Mouse (Mus musculus): ENCODE measurements around the gene Vmn1r167. TPM values are rescaled to one million over a fixed set of nuclear protein-coding genes. Genes with fewer than 3 reads are reported as not detected.
"Not testable (repeated sequence)": the region's sequence is repeated elsewhere in the genome, so short reads cannot be mapped to it uniquely, and the experiment has no call there.

The Vmn1r167 gene
- not detected in 2 replicates for polyA plus RNA-seq (2015; fragmentation: Nextera tagmentation; extraction: Ambion mirVana)

- WGBS = 92% methylated on average over 2 of the region's 2 CpGs
- ATAC-seq (ENCODE audit: low FRiP score, low TSS enrichment); H3K27ac ChIP-seq (ENCODE audit: low read length): not testable (repeated sequence)
These were observed at the start of gene Vmn1r167 for GRCm38 (mm10) chr7:23507106-23507505. TSS of gene Vmn1r167 (minus strand) at chr7:23507206.

GRCm38 (mm10) chr7:23539432-23539831 lies 32.4 kb upstream of the Vmn1r167 start, which contains the start of gene Vmn1r168:
TSS of gene Vmn1r168 (plus strand) at chr7:23539732.
- ATAC-seq (ENCODE audit: low FRiP score, low TSS enrichment); H3K4me2 ChIP-seq (replicated peaks; ENCODE audit: low read depth, low read length); H3K4me3 ChIP-seq (ENCODE audit: low read length); H3K9ac ChIP-seq (replicated peaks; ENCODE audit: low read length); H3K4me1 ChIP-seq (ENCODE audit: insufficient read depth, low read length); H3K27ac ChIP-seq (ENCODE audit: low read length); H3K36me3 ChIP-seq (ENCODE audit: insufficient read depth, low read length); H3K27me3 ChIP-seq (ENCODE audit: insufficient read depth, low read length); H3K9me3 ChIP-seq (ENCODE audit: low read length): not testable (repeated sequence)
- no CpG with 5 or more reads among the region's 1 CpGs for WGBS

More at GRCm38 (mm10) chr7:23507106-23507505, at the start of gene Vmn1r167:
- not testable (repeated sequence) for H3K9ac ChIP-seq (replicated peaks; ENCODE audit: low read length); H3K36me3 ChIP-seq (ENCODE audit: insufficient read depth, low read length); H3K9me3 ChIP-seq (ENCODE audit: low read length); H3K4me2 ChIP-seq (replicated peaks; ENCODE audit: low read depth, low read length); H3K4me1 ChIP-seq (ENCODE audit: insufficient read depth, low read length); H3K27me3 ChIP-seq (ENCODE audit: insufficient read depth, low read length); H3K4me3 ChIP-seq (ENCODE audit: low read length)

GRCm38 (mm10) chr7:23472886-23473285 lies 34.1 kb downstream of the Vmn1r167 start:
- not testable (repeated sequence) for H3K36me3 ChIP-seq (ENCODE audit: insufficient read depth, low read length); H3K4me2 ChIP-seq (replicated peaks; ENCODE audit: low read depth, low read length); ATAC-seq (ENCODE audit: low FRiP score, low TSS enrichment); H3K27ac ChIP-seq (ENCODE audit: low read length); H3K4me3 ChIP-seq (ENCODE audit: low read length); H3K9ac ChIP-seq (replicated peaks; ENCODE audit: low read length); H3K27me3 ChIP-seq (ENCODE audit: insufficient read depth, low read length); H3K4me1 ChIP-seq (ENCODE audit: insufficient read depth, low read length)
- H3K9me3 ChIP-seq (ENCODE audit: low read length) = peaks cover 17% of the 10 kb centered on the region
- 63% methylated on average over 2 of the region's 2 CpGs for WGBS

- peaks cover 24% of the 10 kb centered on the region for H3K9me3 ChIP-seq (ENCODE audit: low read length)
- H3K4me1 ChIP-seq (ENCODE audit: insufficient read depth, low read length); H3K4me3 ChIP-seq (ENCODE audit: low read length); H3K27me3 ChIP-seq (ENCODE audit: insufficient read depth, low read length); H3K27ac ChIP-seq (ENCODE audit: low read length); H3K36me3 ChIP-seq (ENCODE audit: insufficient read depth, low read length); ATAC-seq (ENCODE audit: low FRiP score, low TSS enrichment); H3K4me2 ChIP-seq (replicated peaks; ENCODE audit: low read depth, low read length); H3K9ac ChIP-seq (replicated peaks; ENCODE audit: low read length): not testable (repeated sequence)
- WGBS = 68% methylated on average over 3 of the region's 3 CpGs
These were observed 36.2 kb downstream of the Vmn1r167 start for GRCm38 (mm10) chr7:23470832-23471231.

GRCm38 (mm10) chr7:23470201-23470600 lies 36.8 kb downstream of the Vmn1r167 start:
- H3K4me2 ChIP-seq (replicated peaks; ENCODE audit: low read depth, low read length); H3K36me3 ChIP-seq (ENCODE audit: insufficient read depth, low read length); H3K27ac ChIP-seq (ENCODE audit: low read length); H3K27me3 ChIP-seq (ENCODE audit: insufficient read depth, low read length); H3K4me1 ChIP-seq (ENCODE audit: insufficient read depth, low read length); H3K4me3 ChIP-seq (ENCODE audit: low read length); H3K9ac ChIP-seq (replicated peaks; ENCODE audit: low read length); ATAC-seq (ENCODE audit: low FRiP score, low TSS enrichment): not testable (repeated sequence)
- H3K9me3 ChIP-seq (ENCODE audit: low read length) = peaks cover 25% of the 10 kb centered on the region
- WGBS = 68% methylated on average over 3 of the region's 3 CpGs

Other genes starting within 250 kb of the Vmn1r167 start
- gene Gm6902, start 228.3 kb downstream of the Vmn1r167 start, polyA plus RNA-seq (2015; fragmentation: Nextera tagmentation; extraction: Ambion mirVana) = not detected in 2 replicates
- not detected in 2 replicates for gene Nlrp4e, start 206.0 kb downstream of the Vmn1r167 start, polyA plus RNA-seq (2015; fragmentation: Nextera tagmentation; extraction: Ambion mirVana)
- gene Nlrp5, start 121.3 kb downstream of the Vmn1r167 start, polyA plus RNA-seq (2015; fragmentation: Nextera tagmentation; extraction: Ambion mirVana) = not detected in 2 replicates
- gene Vmn1r168, start 32.5 kb upstream of the Vmn1r167 start, polyA plus RNA-seq (2015; fragmentation: Nextera tagmentation; extraction: Ambion mirVana) = not detected in 2 replicates
- gene Vmn1r169, start 68.3 kb upstream of the Vmn1r167 start, polyA plus RNA-seq (2015; fragmentation: Nextera tagmentation; extraction: Ambion mirVana) = not detected in 2 replicates
- not detected in 2 replicates for gene Vmn1r170, start 99.0 kb upstream of the Vmn1r167 start, polyA plus RNA-seq (2015; fragmentation: Nextera tagmentation; extraction: Ambion mirVana)
- not detected in 2 replicates for gene Vmn1r171, start 123.5 kb upstream of the Vmn1r167 start, polyA plus RNA-seq (2015; fragmentation: Nextera tagmentation; extraction: Ambion mirVana)
- gene Vmn1r172, start 151.1 kb upstream of the Vmn1r167 start, polyA plus RNA-seq (2015; fragmentation: Nextera tagmentation; extraction: Ambion mirVana) = not detected in 2 replicates
- not detected in 2 replicates for gene Vmn1r173, start 193.5 kb upstream of the Vmn1r167 start, polyA plus RNA-seq (2015; fragmentation: Nextera tagmentation; extraction: Ambion mirVana)
- gene Vmn1r174, start 245.1 kb upstream of the Vmn1r167 start, polyA plus RNA-seq (2015; fragmentation: Nextera tagmentation; extraction: Ambion mirVana) = not detected in 2 replicates